Mouse (Mus musculus) erythroblast, embryonic 14.5 days (primary cell): ENCODE results near the gene Smtn.

Source experiments
- GATA1 ChIP-seq: IDR thresholded peaks from 2 replicates; pipeline ENCODE4 v1.6.1; 2012; ENCODE audit warnings: low read length, inconsistent platforms, mixed read lengths
- TAL1 ChIP-seq: IDR thresholded peaks from 3 replicates; pipeline ENCODE4 v1.6.1; 2012; ENCODE audit warnings: low read length, inconsistent platforms, mixed read lengths

- TF ChIP-seq GATA1 = no peak
- no peak for TF ChIP-seq TAL1
Observed at GRCm38 (mm10) chr11:3495496-3495895, 44.9 kb downstream of the Smtn start.
